Mouse (Mus musculus): ENCODE results near the gene Ccdc105. TPM values are rescaled to one million over a fixed set of nuclear protein-coding genes. Genes with fewer than 3 reads are reported as not detected.

The Ccdc105 gene
- 0.10 TPM in 1 of 2 replicates, not detected in the other for polyA plus RNA-seq (2014; fragmentation: Nextera tagmentation; extraction: Ambion mirVana)

DNA sequence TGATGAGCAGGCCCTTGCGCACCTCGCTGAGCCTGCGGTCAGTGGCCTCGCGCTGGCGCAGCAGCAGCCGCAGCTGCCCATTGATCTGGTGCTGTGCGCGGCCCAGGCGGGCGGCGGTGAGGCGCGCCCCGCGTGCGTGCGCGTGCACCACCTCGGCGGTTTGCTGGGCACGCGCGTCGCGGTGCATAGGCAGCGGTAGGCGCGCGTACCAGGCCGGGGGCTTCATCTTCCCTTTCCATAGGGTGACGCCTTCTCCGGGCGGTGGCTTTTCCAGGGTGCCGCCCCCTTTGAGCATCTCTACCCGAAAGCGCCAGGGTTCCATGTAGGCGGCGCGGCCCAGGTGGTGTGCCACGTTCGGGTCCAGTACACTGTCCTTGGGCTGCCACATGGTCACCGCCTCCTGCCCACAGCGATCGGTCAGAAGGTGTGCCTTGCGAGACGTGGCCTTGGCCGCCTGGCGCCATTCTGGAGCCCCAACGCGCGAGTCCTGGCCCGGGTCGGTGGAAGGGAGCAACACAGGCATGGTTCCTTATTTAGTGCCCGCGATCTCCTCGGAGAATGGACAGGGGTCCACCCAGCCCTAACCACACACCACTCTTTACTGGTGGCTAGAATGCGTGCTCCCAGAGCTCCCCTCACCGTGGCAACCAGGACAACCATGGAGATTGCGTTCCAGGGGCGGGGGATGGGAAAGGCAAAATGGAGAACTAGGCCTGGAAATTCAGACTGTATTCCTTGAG is at the start of gene Ccdc105:
TSS of gene Ccdc105 (minus strand) at position 614 of the 740 bp plus-strand sequence.
- Histone ChIP-seq H3K9ac (ENCODE audit: low read depth, low read length) (peak within 1 kb of the TSS; percentile 70), H3K27ac (replicated peaks; ENCODE audit: low read depth, low read length) (peak within 1 kb of the TSS; percentile 61; the same call in 1 of the 2 replicates), H3K4me1 (ENCODE audit: control insufficient read depth, insufficient read depth, low read length) (peaks cover 7% of the 10 kb centered on the region), H3K4me3 (ENCODE audit: low read depth, low read length) (peak within 1 kb of the TSS; percentile 52), H3K27me3 (replicated peaks; ENCODE audit: control insufficient read depth, insufficient read depth, low read length) (no peaks in the 10 kb centered on the region), H3K36me3 (ENCODE audit: control insufficient read depth, insufficient read depth, low read length) (no peaks in the 10 kb centered on the region), H3K4me2 (ENCODE audit: low read depth, low read length) (peak within 1 kb of the TSS; percentile 75), H3K9me3 (ENCODE audit: control insufficient read depth, low read length) (no peaks in the 10 kb centered on the region)
- DNase-seq (ENCODE audit: low spot score): peak; percentile 95
- WGBS: 2% methylated on average over 37 of the region's 61 CpGs
- ATAC-seq (ENCODE audit: low read depth): peak; percentile 96

DNA sequence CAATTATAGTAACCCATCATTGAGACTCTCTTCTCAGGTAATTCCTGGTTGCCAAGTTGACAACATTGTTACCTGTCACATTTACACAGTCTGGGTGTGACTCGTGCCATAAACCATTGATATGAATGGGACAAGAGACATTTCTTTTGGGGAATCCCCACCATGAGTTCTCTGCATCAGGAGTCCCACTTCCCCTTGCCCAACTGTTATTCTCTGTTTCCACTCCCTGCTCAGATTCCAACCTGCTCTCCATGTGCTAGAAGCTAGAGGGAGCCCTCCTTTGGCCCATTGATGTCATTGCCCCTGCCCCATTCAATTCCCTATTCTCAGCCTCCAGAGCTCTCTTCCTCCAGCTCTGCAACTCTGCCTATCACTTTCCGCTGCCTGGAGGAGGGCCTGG is 48.6 kb upstream of the Ccdc105 start:
- Histone ChIP-seq H3K36me3 (ENCODE audit: control insufficient read depth, insufficient read depth, low read length) (no peaks in the 10 kb centered on the region), H3K4me3 (ENCODE audit: low read depth, low read length) (no peak overlapping the region), H3K4me2 (ENCODE audit: low read depth, low read length) (no peak overlapping the region), H3K27me3 (replicated peaks; ENCODE audit: control insufficient read depth, insufficient read depth, low read length) (no peaks in the 10 kb centered on the region), H3K27ac (replicated peaks; ENCODE audit: low read depth, low read length) (no peak overlapping the region), H3K9me3 (ENCODE audit: control insufficient read depth, low read length) (no peaks in the 10 kb centered on the region), H3K4me1 (ENCODE audit: control insufficient read depth, insufficient read depth, low read length) (no peaks in the 10 kb centered on the region), H3K9ac (ENCODE audit: low read depth, low read length) (no peak overlapping the region)
- DNase-seq (ENCODE audit: low spot score) (no peak), ATAC-seq (ENCODE audit: low read depth) (no peak)
- WGBS: 76% methylated on average over 2 of the region's 2 CpGs

DNA sequence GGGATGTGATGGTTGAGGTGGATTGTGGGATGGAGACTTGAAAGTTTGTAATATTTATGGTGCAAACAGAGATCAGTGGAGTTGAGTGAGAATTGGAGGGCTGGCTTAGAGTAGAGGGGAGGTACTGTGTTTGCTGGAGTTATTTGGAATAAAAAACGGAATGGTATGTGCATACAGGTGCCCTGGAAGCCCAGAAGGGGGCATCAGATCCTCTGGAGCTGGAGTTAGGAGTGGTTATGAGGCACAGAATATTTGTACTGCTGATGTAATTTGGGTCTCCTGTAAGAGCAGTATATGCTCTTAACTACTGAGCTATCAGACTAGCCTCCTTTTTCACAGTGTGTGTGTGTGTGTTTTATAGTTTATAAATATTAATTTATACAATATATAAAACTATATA is 37.7 kb upstream of the Ccdc105 start:
- Histone ChIP-seq H3K9ac (ENCODE audit: low read depth, low read length) (no peak overlapping the region), H3K4me3 (ENCODE audit: low read depth, low read length) (no peak overlapping the region), H3K27ac (replicated peaks; ENCODE audit: low read depth, low read length) (no peak overlapping the region), H3K4me2 (ENCODE audit: low read depth, low read length) (no peak overlapping the region), H3K9me3 (ENCODE audit: control insufficient read depth, low read length) (no peaks in the 10 kb centered on the region), H3K36me3 (ENCODE audit: control insufficient read depth, insufficient read depth, low read length) (no peaks in the 10 kb centered on the region), H3K4me1 (ENCODE audit: control insufficient read depth, insufficient read depth, low read length) (no peaks in the 10 kb centered on the region), H3K27me3 (replicated peaks; ENCODE audit: control insufficient read depth, insufficient read depth, low read length) (no peaks in the 10 kb centered on the region)
- DNase-seq (ENCODE audit: low spot score): no peak
- ATAC-seq (ENCODE audit: low read depth): no peak
- 36% methylated on average over 1 of the region's 1 CpGs for WGBS

DNA sequence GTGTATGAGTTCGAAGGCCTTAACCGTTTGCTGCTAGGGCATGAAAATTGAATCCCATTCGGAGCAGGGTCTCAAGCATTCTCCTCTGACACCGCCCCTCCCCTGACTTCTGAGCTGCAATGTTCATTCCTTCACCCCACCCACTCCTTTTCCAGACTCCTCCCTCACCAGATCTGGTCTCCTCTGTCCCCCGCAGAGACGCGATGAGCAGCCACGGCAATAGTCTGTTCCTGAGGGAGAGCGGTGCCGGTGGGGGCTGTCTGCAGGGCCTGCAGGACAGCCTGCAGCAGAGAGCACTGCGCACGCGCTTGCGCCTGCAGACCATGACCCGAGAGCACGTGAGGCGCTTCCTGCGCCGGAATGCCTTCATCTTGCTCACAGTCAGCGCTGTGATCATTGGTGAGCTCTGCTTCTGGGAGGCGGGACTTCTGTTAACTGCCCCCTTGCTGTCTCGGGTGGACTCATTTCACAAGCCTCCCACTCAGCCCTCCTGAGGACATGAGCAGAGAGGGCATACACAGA is 34.8 kb upstream of the Ccdc105 start:
- Histone ChIP-seq H3K9me3 (ENCODE audit: control insufficient read depth, low read length) (no peaks in the 10 kb centered on the region), H3K9ac (ENCODE audit: low read depth, low read length) (peak overlapping the region; percentile 67), H3K4me2 (ENCODE audit: low read depth, low read length) (peak overlapping the region; percentile 59), H3K27ac (replicated peaks; ENCODE audit: low read depth, low read length) (peak overlapping the region; percentile 59), H3K36me3 (ENCODE audit: control insufficient read depth, insufficient read depth, low read length) (no peaks in the 10 kb centered on the region), H3K4me3 (ENCODE audit: low read depth, low read length) (peak overlapping the region; percentile 49), H3K4me1 (ENCODE audit: control insufficient read depth, insufficient read depth, low read length) (no peaks in the 10 kb centered on the region), H3K27me3 (replicated peaks; ENCODE audit: control insufficient read depth, insufficient read depth, low read length) (no peaks in the 10 kb centered on the region)
- DNase-seq (ENCODE audit: low spot score): peak; percentile 93
- 3% methylated on average over 17 of the region's 22 CpGs for WGBS
- peak; percentile 96 for ATAC-seq (ENCODE audit: low read depth)

DNA sequence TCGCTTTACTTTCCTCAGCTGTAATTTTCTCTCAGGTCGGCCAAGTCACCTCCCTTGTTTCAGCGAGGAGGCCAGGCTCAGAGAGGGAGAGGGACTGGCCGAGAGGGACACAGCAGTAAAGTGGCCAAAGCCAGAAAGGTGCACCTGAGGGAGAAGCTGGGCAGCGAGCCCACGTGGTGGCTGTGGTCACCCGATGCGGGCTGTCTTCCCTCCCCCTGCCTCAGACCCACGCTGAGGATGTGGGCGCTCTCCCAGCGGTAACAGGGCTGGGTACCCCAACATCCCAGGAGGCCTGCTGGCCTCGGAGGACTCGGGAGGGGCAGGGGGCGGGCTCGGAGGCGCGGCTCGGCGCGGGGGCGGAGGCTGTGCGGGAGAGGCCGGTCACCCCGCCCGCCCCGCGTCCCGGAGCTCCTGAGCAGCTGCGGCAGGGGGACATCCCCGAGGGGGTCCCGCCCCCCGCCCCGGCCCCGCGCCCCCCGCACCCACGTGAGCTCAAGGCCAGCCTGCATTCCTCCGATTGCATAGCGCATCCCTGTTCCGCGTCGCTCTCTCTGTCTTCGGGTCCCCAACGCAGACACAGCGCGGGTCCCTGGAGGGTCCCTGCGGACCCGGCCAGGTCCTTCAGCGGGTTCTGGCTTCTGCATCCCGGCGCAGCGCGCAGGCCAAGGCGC is 27.3 kb upstream of the Ccdc105 start, which contains the start of gene Slc1a6:
TSS of gene Slc1a6 (plus strand) at position 516 of the 671 bp plus-strand sequence.
- Histone ChIP-seq H3K27ac (replicated peaks; ENCODE audit: low read depth, low read length) (no peak within 1 kb of the TSS), H3K9ac (ENCODE audit: low read depth, low read length) (peak within 1 kb of the TSS; percentile 72), H3K4me2 (ENCODE audit: low read depth, low read length) (peak within 1 kb of the TSS; percentile 96), H3K27me3 (replicated peaks; ENCODE audit: control insufficient read depth, insufficient read depth, low read length) (no peaks in the 10 kb centered on the region), H3K4me3 (ENCODE audit: low read depth, low read length) (peak within 1 kb of the TSS; percentile 55), H3K9me3 (ENCODE audit: control insufficient read depth, low read length) (no peaks in the 10 kb centered on the region), H3K36me3 (ENCODE audit: control insufficient read depth, insufficient read depth, low read length) (no peaks in the 10 kb centered on the region), H3K4me1 (ENCODE audit: control insufficient read depth, insufficient read depth, low read length) (peaks cover 8% of the 10 kb centered on the region)
- ATAC-seq (ENCODE audit: low read depth): peak; percentile 51
- under 1% methylated on average over 12 of the region's 54 CpGs for WGBS
- DNase-seq (ENCODE audit: low spot score): peak; percentile 9

DNA sequence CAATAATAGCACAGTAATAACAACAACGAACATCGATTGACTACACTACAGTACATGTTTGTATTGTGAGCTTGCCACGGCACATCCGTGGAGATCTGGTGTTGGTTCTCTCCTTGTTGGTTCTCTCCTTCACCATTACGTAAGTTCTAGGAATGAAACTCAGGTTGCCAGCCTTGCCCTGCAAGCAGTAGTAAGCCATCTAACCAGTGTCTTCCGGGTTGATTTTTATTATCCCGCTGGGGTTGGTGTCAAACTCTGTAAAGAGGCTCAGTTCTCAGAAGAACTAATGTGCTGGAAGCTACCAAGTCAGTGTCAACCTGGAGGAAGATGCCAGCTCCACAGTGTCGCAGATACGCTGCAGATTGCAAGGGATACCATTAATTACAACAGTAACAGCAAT is 26.7 kb upstream of the Ccdc105 start:
- no peaks in the 10 kb centered on the region for H3K27me3 ChIP-seq (replicated peaks; ENCODE audit: control insufficient read depth, insufficient read depth, low read length)
- ATAC-seq (ENCODE audit: low read depth): 0 out of 2 replicates have a peak, but pooled peaks have one; percentile 19
- no peaks in the 10 kb centered on the region for H3K36me3 ChIP-seq (ENCODE audit: control insufficient read depth, insufficient read depth, low read length)
- no peak overlapping the region for H3K27ac ChIP-seq (replicated peaks; ENCODE audit: low read depth, low read length)
- DNase-seq (ENCODE audit: low spot score): no peak
- H3K4me1 ChIP-seq (ENCODE audit: control insufficient read depth, insufficient read depth, low read length): peaks cover 8% of the 10 kb centered on the region
- H3K9ac ChIP-seq (ENCODE audit: low read depth, low read length): peak overlapping the region; percentile 72; the same call in 1 of the 2 replicates
- WGBS: 61% methylated on average over 9 of the region's 9 CpGs
- H3K9me3 ChIP-seq (ENCODE audit: control insufficient read depth, low read length): no peaks in the 10 kb centered on the region
- peak overlapping the region; percentile 96 for H3K4me2 ChIP-seq (ENCODE audit: low read depth, low read length)
- H3K4me3 ChIP-seq (ENCODE audit: low read depth, low read length): peak overlapping the region; percentile 55

DNA sequence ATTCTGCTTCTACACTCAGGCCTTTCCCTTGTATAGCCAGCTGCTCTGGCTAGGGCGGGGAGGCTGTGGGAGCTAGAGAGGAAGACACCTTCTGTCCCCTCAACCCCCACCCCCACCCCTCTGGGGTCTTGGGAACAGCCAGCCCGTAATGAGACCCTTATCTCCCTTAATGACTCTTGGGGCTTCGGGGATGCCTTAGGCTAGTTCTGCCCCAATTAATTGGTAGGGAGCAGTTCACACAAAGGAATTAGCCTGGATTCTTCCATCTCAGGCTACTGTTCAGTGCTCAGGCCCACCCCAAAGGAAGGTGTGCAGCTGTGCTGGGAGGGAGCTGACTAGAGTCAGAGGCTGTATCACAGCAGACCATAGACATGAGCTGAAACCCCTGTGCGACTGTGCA is 23.0 kb upstream of the Ccdc105 start:
- no peaks in the 10 kb centered on the region for H3K27me3 ChIP-seq (replicated peaks; ENCODE audit: control insufficient read depth, insufficient read depth, low read length)
- H3K4me2 ChIP-seq (ENCODE audit: low read depth, low read length): no peak overlapping the region
- H3K4me3 ChIP-seq (ENCODE audit: low read depth, low read length): no peak overlapping the region
- no peak overlapping the region for H3K9ac ChIP-seq (ENCODE audit: low read depth, low read length)
- no peaks in the 10 kb centered on the region for H3K36me3 ChIP-seq (ENCODE audit: control insufficient read depth, insufficient read depth, low read length)
- 35% methylated on average over 4 of the region's 4 CpGs for WGBS
- H3K4me1 ChIP-seq (ENCODE audit: control insufficient read depth, insufficient read depth, low read length): peaks cover 4% of the 10 kb centered on the region
- peak; percentile 15 for DNase-seq (ENCODE audit: low spot score)
- ATAC-seq (ENCODE audit: low read depth): peak; percentile 58; the same call in 1 of the 2 replicates
- no peak overlapping the region for H3K27ac ChIP-seq (replicated peaks; ENCODE audit: low read depth, low read length)
- no peaks in the 10 kb centered on the region for H3K9me3 ChIP-seq (ENCODE audit: control insufficient read depth, low read length)

DNA sequence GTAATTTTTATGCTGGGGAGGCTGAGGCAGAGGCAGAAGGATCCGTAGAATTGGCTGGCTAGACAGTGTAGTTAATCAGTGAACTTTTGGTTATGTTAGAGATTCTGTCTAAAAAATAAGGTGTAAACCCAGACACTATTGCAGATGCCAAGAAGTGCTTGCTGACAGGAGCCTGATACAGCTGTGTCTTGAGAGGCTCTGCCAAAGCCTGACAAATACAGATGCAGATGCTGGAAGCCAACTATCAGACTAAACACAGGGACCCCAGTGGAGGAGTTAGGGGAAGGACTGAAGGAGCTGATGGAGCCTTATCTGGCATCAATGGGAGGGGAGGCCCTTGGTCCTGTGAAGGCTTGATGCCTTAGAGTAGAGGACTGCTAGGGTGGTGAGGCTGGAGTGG is 12.7 kb upstream of the Ccdc105 start:
- DNase-seq (ENCODE audit: low spot score): no peak

More for the DNA sequence above, 12.7 kb upstream of the Ccdc105 start:
- H3K4me1 ChIP-seq (ENCODE audit: control insufficient read depth, insufficient read depth, low read length): no peaks in the 10 kb centered on the region
- no peak overlapping the region for H3K9ac ChIP-seq (ENCODE audit: low read depth, low read length)
- H3K4me3 ChIP-seq (ENCODE audit: low read depth, low read length): no peak overlapping the region
- WGBS: 74% methylated on average over 1 of the region's 1 CpGs
- no peak overlapping the region for H3K27ac ChIP-seq (replicated peaks; ENCODE audit: low read depth, low read length)
- no peaks in the 10 kb centered on the region for H3K36me3 ChIP-seq (ENCODE audit: control insufficient read depth, insufficient read depth, low read length)
- peaks cover 6% of the 10 kb centered on the region; the same call in 1 of the 2 replicates for H3K9me3 ChIP-seq (ENCODE audit: control insufficient read depth, low read length)
- H3K27me3 ChIP-seq (replicated peaks; ENCODE audit: control insufficient read depth, insufficient read depth, low read length): no peaks in the 10 kb centered on the region
- H3K4me2 ChIP-seq (ENCODE audit: low read depth, low read length): no peak overlapping the region
- no peak for ATAC-seq (ENCODE audit: low read depth)

Measured in embryonic facial prominence, embryonic 14.5 days (tissue).